Mouse (Mus musculus) midbrain, postnatal 0 days (tissue): ENCODE measurements around the gene Cdh11. TPM values are rescaled to one million over a fixed set of nuclear protein-coding genes. Genes with fewer than 3 reads are reported as not detected.

Experiments
- ATAC-seq: fragments of 200-750 bp; cut with Nextera tagmentation; 2 replicates; pipeline ENCODE4 v1.8.0; 2017; ENCODE audit warnings: moderate number of reproducible peaks, mild to moderate bottlenecking, moderate TSS enrichment, moderate library complexity; ENCODE audit not compliant: low FRiP score
- DNase-seq: peaks from one replicate; pipeline ENCODE4 v3.0.0-alpha.2; 2015; ENCODE audit warnings: low spot score
- H3K27ac ChIP-seq: fragments of 300-500 bp; sonication (generic); 2 replicates; pipeline ENCODE4 v1.5.1; 2014; ENCODE audit warnings: low read depth, mild to moderate bottlenecking, low read length, mixed read lengths
- H3K27me3 ChIP-seq: fragments of 300-500 bp; sonication (generic); 2 replicates; pipeline ENCODE4 v1.6.1; 2014; ENCODE audit warnings: low read length, control low read depth, mixed read lengths; ENCODE audit not compliant: insufficient read depth
- H3K36me3 ChIP-seq: fragments of 300-500 bp; sonication (generic); 2 replicates; pipeline ENCODE4 v1.6.1; 2014; ENCODE audit warnings: low read length, control low read depth, mixed read lengths; ENCODE audit not compliant: insufficient read depth
- H3K4me1 ChIP-seq: fragments of 300-500 bp; sonication (generic); 2 replicates; pipeline ENCODE4 v1.6.1; 2014; ENCODE audit warnings: mild to moderate bottlenecking, control low read depth, antibody characterized with exemption, low read length, mixed read lengths; ENCODE audit not compliant: insufficient read depth
- H3K4me2 ChIP-seq: fragments of 300-500 bp; sonication (generic); 2 replicates; pipeline ENCODE4 v1.6.1; 2014; ENCODE audit warnings: low read depth, mild to moderate bottlenecking, low read length, mixed read lengths; ENCODE audit not compliant: poor library complexity, severe bottlenecking
- H3K4me3 ChIP-seq: fragments of 300-500 bp; sonication (generic); 2 replicates; pipeline ENCODE4 v1.5.1; 2014; ENCODE audit warnings: low read depth, mild to moderate bottlenecking, low read length, moderate library complexity
- H3K9ac ChIP-seq: fragments of 300-500 bp; sonication (generic); replicated peaks from 2 replicates; pipeline ENCODE4 v1.6.1; 2014; ENCODE audit warnings: mild to moderate bottlenecking, low read length, moderate library complexity, mixed read lengths; ENCODE audit not compliant: poor library complexity, severe bottlenecking
- H3K9me3 ChIP-seq: fragments of 300-500 bp; sonication (generic); 2 replicates; pipeline ENCODE4 v1.6.1; 2016; ENCODE audit warnings: low read length, control low read depth
- CTCF ChIP-seq: IDR thresholded peaks from 2 replicates; pipeline ENCODE4 v1.5.1; 2016; ENCODE audit warnings: antibody characterized with exemption, mild to moderate bottlenecking
- WGBS: fragments of 180-500 bp; shearing (Covaris S2); extraction: QIAGEN DNeasy Blood & Tissue Kit; methylation state at CpG from one replicate; pipeline ENCODE4 v1.1.7; 2014; 5-methylcytosine and 5-hydroxymethylcytosine counted together
- microRNA-seq: library from miRNA; unstranded; fragments of <30 nt; microRNA quantifications from one replicate; pipeline ENCODE4, GENCODE M21; 2016; ENCODE audit warnings: borderline number of aligned reads
- polyA plus RNA-seq: library from polyadenylated mRNA; unstranded; fragments of >200 nt; fragmentation: Nextera tagmentation; extraction: Ambion mirVana; gene quantifications from 2 replicates; pipeline ENCODE4 v1.2.1, GENCODE M21; 2015
- total RNA-seq: library from RNA; depleted of rRNA; stranded (reverse); fragments of >200 nt; gene quantifications from 2 replicates; pipeline ENCODE4 v1.2.3, GENCODE M21; 2014

The Cdh11 gene
- total and polyA plus RNA-seq, 2 experiments from 2014 or later, result 22.9 to 48.2 TPM

DNA sequence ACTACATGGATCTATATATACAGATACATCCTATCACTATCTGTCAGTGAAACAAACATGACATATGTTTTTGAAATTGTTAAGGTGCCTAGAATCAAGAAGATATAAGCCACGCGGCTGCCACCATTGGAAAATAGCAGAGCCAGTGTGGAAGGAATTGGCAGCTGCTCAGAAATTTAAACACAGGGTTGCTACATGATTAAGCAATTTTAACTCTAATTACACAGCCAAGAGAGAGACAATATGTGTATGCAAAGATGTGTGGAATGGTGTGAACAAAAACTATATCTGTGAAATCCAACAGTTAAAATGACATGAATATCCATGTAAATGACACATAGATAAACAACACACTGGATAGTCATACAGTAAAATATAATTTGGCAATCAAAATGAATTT, 128.9 kb downstream of the Cdh11 start:
- Histone ChIP-seq H3K9ac (no peak overlapping the region), H3K4me2 (no peak overlapping the region), H3K27ac (no peak overlapping the region), H3K9me3 (no peaks in the 10 kb centered on the region), H3K4me1 (no peaks in the 10 kb centered on the region), H3K4me3 (no peak overlapping the region), H3K27me3 (no peaks in the 10 kb centered on the region), H3K36me3 (0 out of 2 replicates have a peak, but pooled peaks cover 2% of the 10 kb centered on the region)
- no peak for ATAC-seq
- WGBS, result 78% methylated on average over 2 of the region's 2 CpGs
- no peak for DNase-seq
- TF ChIP-seq CTCF, result no peak

DNA sequence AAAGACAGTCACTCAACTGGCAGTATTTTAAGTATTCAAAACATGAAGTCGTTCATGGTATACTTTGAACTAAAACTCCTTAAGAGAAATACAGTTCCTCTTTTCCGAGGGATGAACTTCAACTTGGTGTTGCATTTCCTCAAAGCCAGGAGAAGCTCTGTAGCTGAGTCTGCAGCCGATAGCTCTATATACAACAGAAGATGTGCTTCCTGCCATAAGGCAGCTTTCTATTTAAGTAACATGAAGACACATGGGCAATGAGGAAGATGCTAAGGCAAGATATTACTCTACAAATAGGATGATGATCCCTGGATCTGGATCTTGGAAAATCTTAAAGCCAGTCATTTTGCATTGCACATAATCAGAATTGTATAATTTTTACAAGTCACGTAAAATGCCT, 133.5 kb downstream of the Cdh11 start:
- WGBS, result 88% methylated on average over 4 of the region's 4 CpGs
- no peak for ATAC-seq
- no peak overlapping the region for H3K4me2 ChIP-seq
- no peak overlapping the region for H3K27ac ChIP-seq
- no peaks in the 10 kb centered on the region for H3K27me3 ChIP-seq
- 0 out of 2 replicates have a peak, but pooled peaks cover 2% of the 10 kb centered on the region for H3K36me3 ChIP-seq
- DNase-seq, result no peak
- H3K4me1 ChIP-seq, result no peaks in the 10 kb centered on the region
- no peak overlapping the region for H3K9ac ChIP-seq
- no peak overlapping the region for H3K4me3 ChIP-seq
- no peak for TF ChIP-seq CTCF
- no peaks in the 10 kb centered on the region for H3K9me3 ChIP-seq

DNA sequence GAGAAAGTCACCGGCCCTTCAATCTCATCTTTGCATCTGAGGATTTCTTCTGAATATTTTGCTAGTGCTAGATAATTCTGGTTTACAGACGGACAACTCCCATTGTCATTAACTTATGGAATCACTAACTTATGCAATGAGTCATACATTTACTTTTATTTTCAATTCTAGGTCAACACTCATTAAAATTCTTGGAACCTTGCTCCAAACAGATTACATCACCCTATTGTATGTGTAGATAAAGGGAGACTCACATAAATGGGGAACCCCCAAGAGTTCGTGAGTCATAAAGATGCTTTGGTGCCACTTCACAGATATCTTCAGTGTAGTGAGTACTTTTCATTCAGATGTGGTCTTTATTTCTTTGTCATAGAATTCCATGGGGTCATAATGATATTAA, 158.3 kb downstream of the Cdh11 start:
- Histone ChIP-seq H3K36me3 (no peaks in the 10 kb centered on the region), H3K27me3 (no peaks in the 10 kb centered on the region), H3K4me2 (no peak overlapping the region), H3K27ac (no peak overlapping the region), H3K9ac (no peak overlapping the region), H3K4me1 (no peaks in the 10 kb centered on the region), H3K4me3 (no peak overlapping the region), H3K9me3 (no peaks in the 10 kb centered on the region)
- DNase-seq, result no peak
- TF ChIP-seq CTCF, result no peak
- 62% methylated on average over 3 of the region's 3 CpGs for WGBS
- ATAC-seq, result no peak

DNA sequence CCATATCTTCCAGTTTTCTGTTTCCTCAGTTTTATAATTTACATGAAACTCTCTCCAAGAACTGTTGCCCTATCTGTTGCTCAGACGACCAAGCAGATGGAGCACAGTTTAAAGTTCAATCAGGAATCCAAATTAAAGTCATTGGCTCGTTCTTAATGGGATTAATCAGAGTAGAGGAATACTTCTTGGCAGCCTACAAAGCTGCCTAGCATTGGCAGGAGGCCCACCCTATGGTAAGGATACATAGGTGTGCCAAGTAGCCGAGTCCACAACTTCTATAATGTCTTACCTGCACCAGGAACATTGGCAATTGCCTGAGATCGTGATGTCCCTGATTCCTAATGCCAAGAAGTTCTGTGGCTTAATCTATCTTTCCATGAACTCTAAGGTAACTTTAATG, 173.3 kb downstream of the Cdh11 start:
- Histone ChIP-seq H3K36me3 (no peaks in the 10 kb centered on the region), H3K9me3 (no peaks in the 10 kb centered on the region), H3K4me3 (no peak overlapping the region), H3K9ac (no peak overlapping the region), H3K4me1 (no peaks in the 10 kb centered on the region), H3K27me3 (no peaks in the 10 kb centered on the region), H3K27ac (no peak overlapping the region), H3K4me2 (no peak overlapping the region)
- ATAC-seq, result no peak
- WGBS, result 74% methylated on average over 4 of the region's 4 CpGs
- DNase-seq, result peak; percentile 31
- no peak for TF ChIP-seq CTCF

DNA sequence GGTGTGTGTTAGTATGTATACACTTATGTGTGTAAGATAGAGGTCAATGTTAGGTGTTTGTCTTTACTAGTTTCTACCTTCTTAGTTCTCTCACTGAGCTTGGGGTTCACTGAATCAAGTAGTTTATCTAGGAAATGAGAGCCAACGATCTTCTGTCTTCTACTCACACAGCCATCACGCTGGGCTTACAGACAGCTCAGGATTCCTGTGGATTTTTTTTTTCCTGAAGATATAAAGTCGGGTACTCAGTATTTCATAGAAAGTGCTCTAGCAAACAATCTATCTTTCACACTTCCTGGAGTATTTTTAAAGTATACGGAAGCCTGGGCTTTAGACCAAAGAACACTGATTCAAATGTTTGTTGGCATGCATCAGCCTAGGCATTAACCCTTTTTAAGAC, 184.1 kb downstream of the Cdh11 start:
- Histone ChIP-seq H3K4me3 (no peak overlapping the region), H3K4me1 (no peaks in the 10 kb centered on the region), H3K4me2 (no peak overlapping the region), H3K36me3 (no peaks in the 10 kb centered on the region), H3K9ac (no peak overlapping the region), H3K27ac (no peak overlapping the region), H3K9me3 (no peaks in the 10 kb centered on the region), H3K27me3 (no peaks in the 10 kb centered on the region)
- DNase-seq, result no peak
- no peak for TF ChIP-seq CTCF
- 69% methylated on average over 4 of the region's 4 CpGs for WGBS
- no peak for ATAC-seq

DNA sequence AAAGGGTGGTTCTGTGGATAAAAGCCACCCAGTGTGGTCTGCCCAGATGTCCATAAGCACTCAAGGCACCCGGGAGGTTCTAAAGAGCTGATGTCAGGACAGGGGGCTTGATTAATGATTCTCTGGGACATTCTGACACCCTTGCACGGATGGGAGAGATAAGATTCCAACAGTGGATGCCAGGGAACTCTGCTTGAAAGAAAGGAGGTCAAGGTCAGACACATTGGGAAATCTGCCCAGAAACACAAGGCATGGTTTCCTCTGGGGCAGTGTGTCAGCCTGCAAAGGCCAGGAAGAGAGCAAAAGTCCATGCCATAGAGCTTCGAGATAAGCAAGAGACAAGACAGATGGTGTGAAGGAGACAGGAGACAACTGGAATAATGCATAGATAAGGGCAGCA, 188.9 kb downstream of the Cdh11 start:
- no peak for DNase-seq
- 67% methylated on average over 3 of the region's 3 CpGs for WGBS

DNA sequence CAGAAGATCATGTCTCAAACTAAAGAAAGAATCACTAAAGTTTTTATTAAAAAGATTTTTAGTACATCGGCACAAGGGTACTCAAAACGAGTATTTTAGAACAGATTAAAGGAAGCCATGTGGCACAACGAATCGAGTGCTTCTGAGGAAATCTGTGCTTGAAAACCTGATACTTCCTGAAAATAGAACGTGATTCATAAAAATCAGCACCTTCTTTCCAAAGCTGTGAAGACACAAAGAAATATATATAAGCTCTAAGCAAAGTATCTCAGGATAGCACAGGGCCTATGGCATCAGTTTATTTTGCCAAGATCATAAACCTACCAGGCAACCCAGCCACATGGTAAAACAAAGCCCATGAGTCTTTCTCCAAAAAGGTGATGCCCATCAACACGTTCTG, 191.5 kb downstream of the Cdh11 start:
- TF ChIP-seq CTCF, result no peak
- Histone ChIP-seq H3K9ac (no peak overlapping the region), H3K4me3 (no peak overlapping the region), H3K4me1 (no peaks in the 10 kb centered on the region), H3K27ac (no peak overlapping the region), H3K4me2 (no peak overlapping the region), H3K27me3 (no peaks in the 10 kb centered on the region), H3K9me3 (no peaks in the 10 kb centered on the region), H3K36me3 (no peaks in the 10 kb centered on the region)
- ATAC-seq (no peak), DNase-seq (no peak)
- WGBS, result 87% methylated on average over 6 of the region's 6 CpGs

More for the DNA sequence above, 188.9 kb downstream of the Cdh11 start:
- ATAC-seq, result no peak
- Histone ChIP-seq H3K9ac (no peak overlapping the region), H3K4me2 (no peak overlapping the region), H3K36me3 (no peaks in the 10 kb centered on the region), H3K4me3 (no peak overlapping the region), H3K27ac (no peak overlapping the region), H3K27me3 (no peaks in the 10 kb centered on the region), H3K9me3 (no peaks in the 10 kb centered on the region), H3K4me1 (no peaks in the 10 kb centered on the region)
- no peak for TF ChIP-seq CTCF

Small RNA genes lying within 50 kb of the gene (microRNA-seq; reads per million reads assigned to microRNA genes)
- not detected for gene Gm26301
